Mouse (Mus musculus): ENCODE data around the gene Trp73. TPM values are rescaled to one million over a fixed set of nuclear protein-coding genes. Genes with fewer than 3 reads are reported as not detected.

Trp73 gene
- polyA plus RNA-seq, 1 experiment from 2014 or later = 0.84 TPM

GRCm38 (mm10) chr4:154010907-154011645, 128.9 kb downstream of the Trp73 start:
- Histone ChIP-seq H3K4me2 (ENCODE audit: low read length) (peak overlapping the region; percentile 96), H3K9me3 (ENCODE audit: control insufficient read depth, low read length) (no peaks in the 10 kb centered on the region), H3K27me3 (replicated peaks; ENCODE audit: control insufficient read depth, insufficient read depth, low read length) (no peaks in the 10 kb centered on the region), H3K4me1 (ENCODE audit: control insufficient read depth, insufficient read depth, low read depth, low read length) (peaks cover 20% of the 10 kb centered on the region), H3K4me3 (ENCODE audit: low read length) (peak overlapping the region; percentile 98), H3K27ac (ENCODE audit: low read depth, low read length) (peak overlapping the region; percentile 65; the same call in 1 of the 2 replicates), H3K36me3 (ENCODE audit: control insufficient read depth, insufficient read depth, low read length) (peaks cover 16% of the 10 kb centered on the region), H3K9ac (ENCODE audit: low read depth, low read length) (peak overlapping the region; percentile 93)
- 28% methylated on average over 13 of the region's 13 CpGs for WGBS
- peak; percentile 67; the same call in 1 of the 2 replicates for ATAC-seq

GRCm38 (mm10) chr4:154007759-154008158, 132.2 kb downstream of the Trp73 start:
- H3K4me1 ChIP-seq (ENCODE audit: control insufficient read depth, insufficient read depth, low read depth, low read length) = peaks cover 7% of the 10 kb centered on the region
- H3K36me3 ChIP-seq (ENCODE audit: control insufficient read depth, insufficient read depth, low read length) = peaks cover 25% of the 10 kb centered on the region
- H3K27ac ChIP-seq (ENCODE audit: low read depth, low read length) = no peak overlapping the region
- no peaks in the 10 kb centered on the region for H3K9me3 ChIP-seq (ENCODE audit: control insufficient read depth, low read length)
- H3K4me2 ChIP-seq (ENCODE audit: low read length) = no peak overlapping the region
- H3K4me3 ChIP-seq (ENCODE audit: low read length) = no peak overlapping the region
- no peak overlapping the region for H3K9ac ChIP-seq (ENCODE audit: low read depth, low read length)
- H3K27me3 ChIP-seq (replicated peaks; ENCODE audit: control insufficient read depth, insufficient read depth, low read length) = no peaks in the 10 kb centered on the region
- WGBS = 83% methylated on average over 4 of the region's 4 CpGs
- ATAC-seq = no peak

- Histone ChIP-seq H3K27ac (ENCODE audit: low read depth, low read length) (no peak overlapping the region), H3K36me3 (ENCODE audit: control insufficient read depth, insufficient read depth, low read length) (peaks cover 25% of the 10 kb centered on the region)
- 96% methylated on average over 6 of the region's 6 CpGs for WGBS
Measured at GRCm38 (mm10) chr4:154006264-154006663, 133.7 kb downstream of the Trp73 start.

More at GRCm38 (mm10) chr4:154006264-154006663, 133.7 kb downstream of the Trp73 start:
- H3K9me3 ChIP-seq (ENCODE audit: control insufficient read depth, low read length) = no peaks in the 10 kb centered on the region
- H3K4me1 ChIP-seq (ENCODE audit: control insufficient read depth, insufficient read depth, low read depth, low read length) = peaks cover 4% of the 10 kb centered on the region; the same call in 1 of the 2 replicates
- no peaks in the 10 kb centered on the region for H3K27me3 ChIP-seq (replicated peaks; ENCODE audit: control insufficient read depth, insufficient read depth, low read length)
- no peak for ATAC-seq
- no peak overlapping the region for H3K4me2 ChIP-seq (ENCODE audit: low read length)
- H3K9ac ChIP-seq (ENCODE audit: low read depth, low read length) = no peak overlapping the region
- no peak overlapping the region for H3K4me3 ChIP-seq (ENCODE audit: low read length)

Other genes starting within 250 kb of the Trp73 start
- gene A430005L14Rik, start 183.0 kb downstream of the Trp73 start, polyA plus RNA-seq (2015; fragmentation: Nextera tagmentation; extraction: Ambion mirVana) = 53.5 and 55.5 TPM in 2 replicates
- gene Dffb, start 165.1 kb downstream of the Trp73 start, polyA plus RNA-seq (2015; fragmentation: Nextera tagmentation; extraction: Ambion mirVana) = 8.5 and 9.6 TPM in 2 replicates
- gene Cep104, start 165.0 kb downstream of the Trp73 start, polyA plus RNA-seq (2015; fragmentation: Nextera tagmentation; extraction: Ambion mirVana) = 16.5 and 17.1 TPM in 2 replicates
- 12.8 and 15.8 TPM in 2 replicates for gene Lrrc47, start 128.5 kb downstream of the Trp73 start, polyA plus RNA-seq (2015; fragmentation: Nextera tagmentation; extraction: Ambion mirVana)
- 13.9 and 14.9 TPM in 2 replicates for gene Smim1, start 114.0 kb downstream of the Trp73 start, polyA plus RNA-seq (2015; fragmentation: Nextera tagmentation; extraction: Ambion mirVana)
- gene Ccdc27, start 97.5 kb downstream of the Trp73 start, polyA plus RNA-seq (2015; fragmentation: Nextera tagmentation; extraction: Ambion mirVana) = not detected in 2 replicates
- 45.2 and 45.4 TPM in 2 replicates for gene Wrap73, start 2.2 kb upstream of the Trp73 start, polyA plus RNA-seq (2015; fragmentation: Nextera tagmentation; extraction: Ambion mirVana)
- 227 and 242 TPM in 2 replicates for gene Tprgl, start 20.5 kb upstream of the Trp73 start, polyA plus RNA-seq (2015; fragmentation: Nextera tagmentation; extraction: Ambion mirVana)
- 10.3 and 11.0 TPM in 2 replicates for gene Megf6, start 30.5 kb upstream of the Trp73 start, polyA plus RNA-seq (2015; fragmentation: Nextera tagmentation; extraction: Ambion mirVana)
- 1.8 and 2.6 TPM in 2 replicates for gene Arhgef16, start 161.5 kb upstream of the Trp73 start, polyA plus RNA-seq (2015; fragmentation: Nextera tagmentation; extraction: Ambion mirVana)
- gene B230104I21Rik, start 195.9 kb upstream of the Trp73 start, polyA plus RNA-seq (2015; fragmentation: Nextera tagmentation; extraction: Ambion mirVana) = not detected in 2 replicates

Data from hindbrain, embryonic 16.5 days (tissue).